Comparison of ENCODE assay signal across 23 mouse cellular contexts in the genomic region with DNA sequence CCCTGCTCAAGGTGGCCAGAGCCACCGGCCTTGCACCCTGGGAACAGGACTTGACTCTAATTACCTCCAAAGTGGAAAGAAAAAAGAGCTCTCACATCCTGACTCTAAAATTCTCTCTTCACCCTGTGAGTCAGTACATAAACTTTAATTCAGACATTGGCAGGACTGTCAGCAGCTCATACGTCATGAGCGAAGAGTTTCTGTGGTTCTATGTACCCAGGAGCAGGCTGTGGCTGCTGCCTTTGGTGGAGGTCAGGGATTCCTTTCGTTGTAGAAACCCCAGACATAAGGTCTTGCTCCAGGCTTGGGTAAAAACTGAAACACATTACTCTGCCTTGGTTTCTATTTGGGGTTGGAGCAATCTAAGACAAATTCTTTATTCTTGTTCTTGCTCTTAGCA.
DNase-seq lines count a peak whose midpoint lies in the region; ATAC-seq and TF ChIP-seq lines count a peak whose summit lies in the region.
"Had no signal": no experiment of that assay in that cellular context is flagged by ENCODE, and none has a peak within 500 bp of the region (broad histone marks: within the 10 kb centered on the region; RNA-seq: fewer than 3 reads in every experiment).

No protein-coding gene starts in this region.

- no peaks in the 10 kb centered on the region for H3K36me3 ChIP-seq in midbrain, embryonic 11.5 days (ENCODE audit: control insufficient read depth, insufficient read depth, low read length)
- H3K36me3 ChIP-seq in midbrain, postnatal 0 days (ENCODE audit: insufficient read depth, low read length): no peaks in the 10 kb centered on the region
- no peaks in the 10 kb centered on the region for H3K36me3 ChIP-seq in limb, embryonic 10.5 days
- H3K36me3 ChIP-seq: embryonic facial prominence, embryonic 13.5 days; embryonic facial prominence, embryonic 15.5 days; forebrain, embryonic 10.5 days; forebrain, embryonic 12.5 days had no signal

- H3K4me3 ChIP-seq in midbrain, embryonic 11.5 days (ENCODE audit: low read depth, low read length): no peak overlapping the region
- no peak overlapping the region for H3K4me3 ChIP-seq in midbrain, postnatal 0 days (ENCODE audit: low read depth, low read length)
- no peak overlapping the region for H3K4me3 ChIP-seq in limb, embryonic 10.5 days
- H3K4me3 ChIP-seq: embryonic facial prominence, embryonic 13.5 days; embryonic facial prominence, embryonic 15.5 days; erythroblast, embryonic 14.5 days; forebrain, embryonic 10.5 days; forebrain, embryonic 12.5 days had no signal

- no peak overlapping the region for H3K9ac ChIP-seq in midbrain, embryonic 11.5 days (ENCODE audit: low read length)
- H3K9ac ChIP-seq in midbrain, postnatal 0 days (replicated peaks; ENCODE audit: low read length, poor library complexity, severe bottlenecking): no peak overlapping the region
- H3K9ac ChIP-seq: embryonic facial prominence, embryonic 13.5 days; embryonic facial prominence, embryonic 15.5 days; forebrain, embryonic 12.5 days had no signal

- no peak overlapping the region for H3K4me2 ChIP-seq in midbrain, embryonic 11.5 days
- H3K4me2 ChIP-seq in midbrain, postnatal 0 days (ENCODE audit: low read depth, low read length, poor library complexity, severe bottlenecking): no peak overlapping the region
- H3K4me2 ChIP-seq: embryonic facial prominence, embryonic 13.5 days; embryonic facial prominence, embryonic 15.5 days; forebrain, embryonic 12.5 days had no signal

- H3K9me3 ChIP-seq in midbrain, embryonic 11.5 days (ENCODE audit: control insufficient read depth, low read length): no peaks in the 10 kb centered on the region
- H3K9me3 ChIP-seq in midbrain, postnatal 0 days (ENCODE audit: low read length): no peaks in the 10 kb centered on the region
- no peaks in the 10 kb centered on the region for H3K9me3 ChIP-seq in limb, embryonic 10.5 days (replicated peaks)
- H3K9me3 ChIP-seq: embryonic facial prominence, embryonic 13.5 days; embryonic facial prominence, embryonic 15.5 days; forebrain, embryonic 10.5 days; forebrain, embryonic 12.5 days had no signal

- DNase-seq in embryo, embryonic 10 days (ENCODE audit: low spot score): peak; percentile 24
- no peak for DNase-seq in embryo, embryonic 10.5 days (ENCODE audit: low spot score)
- peak; percentile 72 for DNase-seq in midbrain, embryonic 11.5 days (ENCODE audit: low spot score, missing footprints)
- no peak for DNase-seq in midbrain, postnatal 0 days (ENCODE audit: low spot score)
- peak; percentile 44 for DNase-seq in limb, embryonic 10.5 days (ENCODE audit: low spot score)
- DNase-seq in frontal cortex, postnatal 36 days (ENCODE audit: low spot score in 2 of 2): no peak
- DNase-seq: adrenal gland, adult 8-10 months; adrenal gland, postnatal 14 days; adrenal gland, postnatal 36 days; cerebellum, adult 11-12 months; cerebellum, adult 2 months; cerebellum, adult 9-10 months; cerebellum, postnatal 10 days; cerebellum, postnatal 25 days had no signal

- H3K27ac ChIP-seq in midbrain, embryonic 11.5 days (ENCODE audit: low read depth, low read length): no peak overlapping the region
- H3K27ac ChIP-seq in midbrain, postnatal 0 days (ENCODE audit: low read depth, low read length): no peak overlapping the region
- no peak overlapping the region for H3K27ac ChIP-seq in limb, embryonic 10.5 days
- H3K27ac ChIP-seq: embryonic facial prominence, embryonic 13.5 days; embryonic facial prominence, embryonic 15.5 days; forebrain, embryonic 10.5 days; forebrain, embryonic 12.5 days had no signal

- H3K27me3 ChIP-seq in midbrain, embryonic 11.5 days (ENCODE audit: control insufficient read depth, insufficient read depth, low read length): no peaks in the 10 kb centered on the region
- H3K27me3 ChIP-seq in midbrain, postnatal 0 days (ENCODE audit: insufficient read depth, low read length): 0 out of 2 replicates have a peak, but pooled peaks cover 2% of the 10 kb centered on the region
- H3K27me3 ChIP-seq in limb, embryonic 10.5 days (ENCODE audit: low read depth, poor library complexity, severe bottlenecking): peaks cover 89% of the 10 kb centered on the region
- H3K27me3 ChIP-seq: embryonic facial prominence, embryonic 13.5 days; embryonic facial prominence, embryonic 15.5 days; forebrain, embryonic 12.5 days; Patski had no signal

- WGBS in midbrain, embryonic 11.5 days: 92% methylated on average over 4 of the region's 4 CpGs
- 85% methylated on average over 4 of the region's 4 CpGs for WGBS in midbrain, postnatal 0 days
- 31% methylated on average over 4 of the region's 4 CpGs for WGBS in limb, embryonic 10.5 days

- no peak for ATAC-seq in midbrain, embryonic 11.5 days (ENCODE audit: low FRiP score)
- ATAC-seq in midbrain, postnatal 0 days (ENCODE audit: low FRiP score): no peak
- ATAC-seq: activated CD4-positive, CD25-positive, alpha-beta regulatory T cell, adult 4 months; forebrain, embryonic 14.5 days; forebrain, embryonic 16.5 days; Patski had no signal

- TF ChIP-seq CTCF in midbrain, postnatal 0 days (IDR thresholded peaks at IDR 0.05): no peak

- no peaks in the 10 kb centered on the region for H3K4me1 ChIP-seq in midbrain, embryonic 11.5 days (ENCODE audit: control insufficient read depth, insufficient read depth, low read length)
- no peaks in the 10 kb centered on the region for H3K4me1 ChIP-seq in midbrain, postnatal 0 days (ENCODE audit: insufficient read depth, low read length)
- peaks cover 10% of the 10 kb centered on the region; the same call in 1 of the 2 replicates for H3K4me1 ChIP-seq in limb, embryonic 10.5 days
- H3K4me1 ChIP-seq: embryonic facial prominence, embryonic 15.5 days; forebrain, embryonic 10.5 days; forebrain, embryonic 12.5 days had no signal

Comparison
In these comparisons a context has a peak if more than half of its experiments do, and no peak if none do; other contexts are left out.
1. DNase-seq: peak in embryo, embryonic 10 days (single experiment), midbrain, embryonic 11.5 days (single experiment) and limb, embryonic 10.5 days (single experiment); none in embryo, embryonic 10.5 days (single experiment), midbrain, postnatal 0 days (single experiment) and frontal cortex, postnatal 36 days (0 of 2).